Comparison of ENCODE assay signal across 27 mouse cellular contexts in the genomic region with DNA sequence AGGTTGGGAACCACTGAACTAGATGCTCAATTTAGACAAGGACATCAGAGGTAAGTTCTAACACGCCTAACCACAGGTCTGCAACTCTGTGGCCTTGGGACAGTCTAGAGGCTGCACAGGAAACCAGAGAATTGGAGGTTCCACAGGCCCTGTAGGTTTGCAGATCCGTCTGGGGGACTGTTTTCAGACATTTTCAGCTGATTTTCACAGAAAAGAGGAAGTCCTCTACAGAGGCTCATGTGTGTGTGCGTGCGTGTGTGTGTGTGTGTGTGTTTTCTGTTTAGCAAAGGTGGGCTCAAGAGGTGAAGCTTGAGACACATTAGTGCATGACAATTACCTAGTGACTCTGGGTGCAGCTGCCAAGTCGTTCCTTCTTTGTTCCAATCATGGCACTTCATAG. TPM values are rescaled to one million over a fixed set of nuclear protein-coding genes. Genes with fewer than 3 reads are reported as not detected.
A peak's percentile ranks its signal among the peaks of the same experiment; 100 is the strongest.
DNase-seq lines count a peak whose midpoint lies in the region; ATAC-seq lines count a peak whose summit lies in the region.
"Had no signal": no experiment of that assay in that cellular context is flagged by ENCODE, and none has a peak within 500 bp of the region (broad histone marks: within the 10 kb centered on the region; RNA-seq: fewer than 3 reads in every experiment).

No protein-coding gene starts in this region.

- H3K27me3 ChIP-seq in forebrain, embryonic 11.5 days (ENCODE audit: control insufficient read depth, insufficient read depth, low read length) = no peaks in the 10 kb centered on the region
- H3K27me3 ChIP-seq: liver, embryonic 12.5 days; midbrain, embryonic 13.5 days; neural tube, embryonic 15.5 days; stomach, embryonic 15.5 days had no signal

- H3K9ac ChIP-seq in forebrain, embryonic 11.5 days (ENCODE audit: low read length) = no peak overlapping the region
- H3K9ac ChIP-seq: liver, embryonic 12.5 days; midbrain, embryonic 13.5 days; neural tube, embryonic 15.5 days; stomach, embryonic 15.5 days had no signal

- H3K4me3 ChIP-seq in forebrain, embryonic 11.5 days (ENCODE audit: low read depth, low read length) = no peak overlapping the region
- H3K4me3 ChIP-seq: forebrain, embryonic 10.5 days; left cerebral cortex, adult 2 months; liver, embryonic 12.5 days; midbrain, embryonic 13.5 days; neural tube, embryonic 15.5 days; stomach, embryonic 15.5 days had no signal

- H3K36me3 ChIP-seq in forebrain, embryonic 11.5 days (ENCODE audit: control insufficient read depth, insufficient read depth, low read length) = no peaks in the 10 kb centered on the region
- H3K36me3 ChIP-seq: forebrain, embryonic 10.5 days; liver, embryonic 12.5 days; midbrain, embryonic 13.5 days; neural tube, embryonic 15.5 days; stomach, embryonic 15.5 days had no signal

- no peaks in the 10 kb centered on the region for H3K4me1 ChIP-seq in forebrain, embryonic 11.5 days (replicated peaks; ENCODE audit: control insufficient read depth, insufficient read depth, low read length)
- H3K4me1 ChIP-seq: forebrain, embryonic 10.5 days; liver, embryonic 12.5 days; midbrain, embryonic 13.5 days; neural tube, embryonic 15.5 days; stomach, embryonic 15.5 days had no signal

- H3K4me2 ChIP-seq in forebrain, embryonic 11.5 days (ENCODE audit: low read depth, low read length, severe bottlenecking) = no peak overlapping the region
- H3K4me2 ChIP-seq: liver, embryonic 12.5 days; midbrain, embryonic 13.5 days; neural tube, embryonic 15.5 days; stomach, embryonic 15.5 days had no signal

- peak; percentile 65 for ATAC-seq in granulocyte monocyte progenitor cell, adult 5-6 weeks (replicated peaks; ENCODE audit: poor library complexity, severe bottlenecking)
- no peak for ATAC-seq in forebrain, embryonic 11.5 days (replicated peaks; ENCODE audit: low FRiP score)
- ATAC-seq: hindbrain, embryonic 16.5 days; intestine, embryonic 16.5 days; liver, embryonic 12.5 days; midbrain, embryonic 13.5 days had no signal

- peak; percentile 80 for DNase-seq in 416B (ENCODE audit: low read depth)
- peak; percentile 86 for DNase-seq in A20 (ENCODE audit: low read depth, low spot score)
- peak; percentile 69 to 71 for DNase-seq in spleen, adult 18-20 months
- DNase-seq in left cerebral cortex, adult 18-20 months (ENCODE audit: low spot score in 2 of 2) = no peak
- no peak for DNase-seq in forebrain, embryonic 11.5 days (ENCODE audit: low spot score)
- DNase-seq in urinary bladder, postnatal 25 days (ENCODE audit: low spot score) = no peak
- DNase-seq: adrenal gland, postnatal 36 days; cerebellum, adult 18-20 months; cerebellum, postnatal 25 days; heart, postnatal 4 days; lung, adult 2 months; retina, postnatal 1 day had no signal

- 85% methylated on average over 5 of the region's 5 CpGs for WGBS in forebrain, embryonic 11.5 days

- no peaks in the 10 kb centered on the region for H3K9me3 ChIP-seq in forebrain, embryonic 11.5 days (ENCODE audit: control insufficient read depth, low read length)
- H3K9me3 ChIP-seq: forebrain, embryonic 10.5 days; liver, embryonic 12.5 days; midbrain, embryonic 13.5 days; neural tube, embryonic 15.5 days; stomach, embryonic 15.5 days had no signal

- H3K27ac ChIP-seq in forebrain, embryonic 11.5 days (ENCODE audit: low read depth, low read length) = no peak overlapping the region
- H3K27ac ChIP-seq: forebrain, embryonic 10.5 days; kidney, postnatal 0 days; left cerebral cortex, adult 2 months; liver, embryonic 12.5 days; midbrain, embryonic 13.5 days; neural tube, embryonic 15.5 days; stomach, embryonic 15.5 days had no signal

RNA-seq across cellular contexts. Expression of a gene that starts 18.8 kb away (rescaled TPM):
- total RNA-seq in granulocyte monocyte progenitor cell, adult 5-6 weeks (2014; fragmentation: Nextera tagmentation) = not detected in 2 replicates
- not detected in 2 replicates for total RNA-seq in granulocyte monocyte progenitor cell, adult 5-6 weeks (2017)
- total RNA-seq in left cerebral cortex, adult 18-20 months (2021) = not detected
- polyA plus RNA-seq in forebrain, embryonic 11.5 days (2014; fragmentation: Nextera tagmentation; extraction: Ambion mirVana) = not detected in 2 replicates
- total RNA-seq: adrenal gland, postnatal 36 days; gastrocnemius, adult 8-10 months; heart, adult 18-20 months; heart, postnatal 4 days; layer of hippocampus, adult 18-20 months; left cerebral cortex, adult 2 months had no signal
- polyA plus RNA-seq: forebrain, embryonic 10.5 days; heart, embryonic 14.5 days; hindbrain, embryonic 16.5 days; intestine, embryonic 16.5 days; limb, embryonic 11.5 days; liver, embryonic 12.5 days; lung, adult 2 months; midbrain, embryonic 13.5 days; neural tube, embryonic 15.5 days; stomach, embryonic 15.5 days had no signal

RNA-seq across cellular contexts. Expression of a gene that starts 46.9 kb away (rescaled TPM):
- not detected in 2 replicates for total RNA-seq in granulocyte monocyte progenitor cell, adult 5-6 weeks (2014; fragmentation: Nextera tagmentation)
- total RNA-seq in granulocyte monocyte progenitor cell, adult 5-6 weeks (2017) = 0.15 and 0.26 TPM in 2 replicates
- under 1 TPM; 0.23 to 0.53 TPM for total RNA-seq in left cerebral cortex, adult 18-20 months (2021)
- polyA plus RNA-seq in forebrain, embryonic 11.5 days (2014; fragmentation: Nextera tagmentation; extraction: Ambion mirVana) = 0.88 and 1.1 TPM in 2 replicates
- total RNA-seq: gastrocnemius, adult 8-10 months had no signal

Comparison
In these comparisons a context has a peak if more than half of its experiments do, and no peak if none do; other contexts are left out.
1. DNase-seq: peak in 416B (single experiment), A20 (single experiment) and spleen, adult 18-20 months (2 of 2); none in left cerebral cortex, adult 18-20 months (0 of 2), forebrain, embryonic 11.5 days (single experiment) and urinary bladder, postnatal 25 days (single experiment).